Mouse (Mus musculus) spleen, adult 2 months (tissue): ENCODE measurements around the gene Mapkap1.

Source experiments
- CTCF ChIP-seq: fragments of 200-500 bp; IDR thresholded peaks from 2 replicates; pipeline ENCODE4 v1.5.1; 2011; ENCODE audit warnings: mild to moderate bottlenecking, inconsistent platforms; ENCODE audit not compliant: insufficient read depth, insufficient read length, insufficient replicate concordance; ENCODE audit errors: extremely low read depth
- POLR2A ChIP-seq: fragments of 200-500 bp; IDR thresholded peaks from 2 replicates; pipeline ENCODE4 v1.6.1; 2011; ENCODE audit warnings: low read depth, low read length, inconsistent platforms

GRCm38 (mm10) chr2:34608917-34609316 is 202.3 kb downstream of the Mapkap1 start:
- no peak for TF ChIP-seq CTCF
- TF ChIP-seq POLR2A, result no peak
